Mouse (Mus musculus) monocyte, adult 2 months (primary cell): ENCODE results near the gene Sytl5.

Experiments used
- DNase-seq, 2 experiments: peaks; one replicate each; pipeline ENCODE4 v3.0.0; 2022; ENCODE audit warnings: low spot score in 2 of 2, low read depth in 1 of 2

Gene Sytl5

DNA sequence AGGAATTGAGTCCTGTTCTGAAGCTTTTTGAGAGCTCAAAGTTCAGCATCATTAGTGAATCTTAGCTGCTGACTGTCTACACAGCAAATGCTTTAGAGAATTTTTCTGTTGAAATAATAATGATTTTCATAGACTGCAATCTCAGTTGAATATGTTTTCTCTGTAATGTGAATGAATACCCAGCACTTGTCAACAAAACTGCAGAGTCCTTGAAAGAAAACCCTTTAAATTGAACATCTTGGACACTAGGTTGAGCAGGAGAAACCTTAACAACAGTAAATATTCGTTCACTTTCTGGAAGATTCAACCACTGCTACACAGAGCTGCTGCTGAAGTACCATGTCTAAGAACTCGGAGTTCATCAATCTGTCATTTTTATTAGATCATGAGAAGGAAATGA is at the start of gene Sytl5:
Gene Sytl5 (plus strand): TSS at position 301 of the 400 bp plus-strand sequence.
- no peak for DNase-seq

DNA sequence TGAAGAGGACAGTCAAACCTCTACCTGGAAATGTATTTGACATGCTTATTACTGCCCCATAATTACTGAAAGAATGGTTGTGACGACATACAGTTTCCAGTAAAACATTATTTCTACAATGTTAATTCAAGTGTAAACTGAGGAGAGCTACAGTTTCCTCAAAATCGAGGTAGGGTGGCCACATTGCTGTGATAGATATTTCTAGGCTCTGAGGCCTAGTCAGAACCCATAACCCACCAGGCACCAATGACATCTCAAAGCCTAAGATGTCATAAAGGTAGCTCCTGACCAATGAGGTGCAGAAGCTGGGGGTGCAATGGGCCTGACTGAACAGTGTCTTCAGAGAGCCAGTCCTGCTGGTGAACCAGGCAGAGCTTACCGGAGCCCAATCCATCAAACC is 38.8 kb upstream of the Sytl5 start, which contains the start of gene Hypm:
Gene Hypm (plus strand): TSS at position 301 of the 400 bp plus-strand sequence.
- no peak for DNase-seq

DNA sequence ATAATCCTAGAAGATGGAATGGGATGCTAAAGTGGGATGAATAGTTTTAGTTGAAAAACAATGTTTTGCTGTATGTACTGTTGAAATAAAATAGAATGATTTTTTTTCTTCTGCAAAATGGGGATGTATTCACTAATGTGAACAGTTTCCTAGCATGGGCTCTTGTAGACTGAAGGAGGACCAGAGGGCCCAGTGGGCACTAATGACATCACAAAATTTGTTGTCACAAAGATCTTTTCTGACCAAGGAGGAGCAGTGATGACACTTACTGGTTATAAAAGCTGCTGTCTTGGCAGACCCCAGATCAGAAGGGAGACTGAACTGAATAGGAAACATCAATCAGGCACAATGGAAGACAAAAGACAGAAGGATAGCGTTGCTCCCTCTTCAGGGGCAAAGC is 36.0 kb upstream of the Sytl5 start, which contains the start of gene H2al3:
Gene H2al3 (plus strand): TSS at position 301 of the 400 bp plus-strand sequence.
- no peak for DNase-seq

DNA sequence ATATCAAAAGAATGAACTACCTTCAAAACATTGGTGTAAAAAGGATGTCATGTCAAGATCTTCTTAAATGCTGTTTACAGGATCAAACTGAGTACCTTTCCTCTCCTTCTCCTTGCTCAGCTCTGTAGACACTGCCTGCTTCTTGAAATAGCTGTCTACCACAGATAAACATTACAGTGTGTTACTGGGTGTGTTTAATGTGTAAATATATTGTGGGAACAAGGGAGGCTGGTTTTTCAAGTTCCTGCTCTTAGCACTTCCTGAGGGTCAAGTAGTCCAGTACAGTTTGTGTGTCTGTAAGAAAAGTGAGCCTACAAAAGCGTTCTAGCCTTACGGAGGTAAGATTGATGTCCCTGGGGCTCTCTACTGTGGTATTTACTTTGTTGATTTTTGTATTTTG is 23.6 kb upstream of the Sytl5 start:
- DNase-seq = no peak

DNA sequence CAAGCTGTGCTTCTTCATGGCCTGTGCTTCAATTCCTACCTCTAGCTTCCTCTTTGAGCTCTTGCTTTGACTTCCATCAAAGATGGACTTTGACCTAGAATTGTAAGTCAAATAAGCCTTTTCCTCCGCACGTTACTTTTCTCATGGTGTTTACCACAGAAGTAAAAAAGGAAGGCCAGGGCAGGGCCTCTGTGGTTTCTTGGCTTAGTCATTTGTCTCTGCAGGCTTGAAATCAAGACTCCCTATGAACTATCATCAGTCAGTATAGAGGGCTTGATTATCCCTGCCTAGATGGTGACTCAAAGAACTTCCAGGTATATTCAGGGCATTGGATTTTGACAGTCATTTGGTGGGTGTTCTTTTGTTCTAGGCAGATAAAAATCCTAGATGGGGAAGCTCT is 9.9 kb upstream of the Sytl5 start:
- DNase-seq = no peak

DNA sequence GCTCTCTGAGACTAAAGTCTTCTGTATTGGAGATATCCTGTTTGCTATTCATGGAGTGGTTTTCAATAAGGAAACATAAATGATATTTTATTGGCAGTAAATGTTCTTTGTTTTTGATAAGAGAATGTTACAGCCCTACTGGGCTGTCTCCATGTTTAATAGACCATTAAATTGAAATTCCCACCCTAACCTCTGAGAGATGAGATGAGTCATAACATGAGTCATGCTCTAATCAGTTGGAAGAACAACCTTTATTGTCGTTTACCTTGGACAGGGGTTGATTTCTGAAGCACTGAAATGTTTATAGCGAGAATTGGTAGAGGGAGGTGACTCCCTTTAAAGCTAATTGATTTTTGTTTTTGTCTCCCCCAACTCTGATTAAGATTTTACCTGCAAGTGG is 24.1 kb downstream of the Sytl5 start:
- no peak for DNase-seq

DNA sequence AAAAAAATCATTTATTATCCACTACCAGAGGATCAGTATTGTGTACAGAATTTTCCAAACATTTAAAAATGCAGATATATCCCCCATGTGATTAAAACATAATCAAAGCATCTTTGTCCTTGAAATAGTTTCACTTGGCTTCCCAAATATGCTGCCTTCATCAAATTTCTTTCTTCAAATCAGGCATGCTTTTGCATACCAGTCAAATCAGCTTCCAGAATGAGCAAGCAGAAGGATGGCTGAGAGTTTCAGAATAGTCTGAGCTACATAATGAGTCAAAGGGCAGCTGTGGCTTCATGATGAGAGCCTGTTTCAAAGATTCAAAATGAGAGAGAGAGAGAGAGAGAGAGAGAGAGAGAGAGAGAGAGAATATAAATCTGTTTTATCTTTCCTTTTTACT is 48.4 kb downstream of the Sytl5 start:
- no peak for DNase-seq

DNA sequence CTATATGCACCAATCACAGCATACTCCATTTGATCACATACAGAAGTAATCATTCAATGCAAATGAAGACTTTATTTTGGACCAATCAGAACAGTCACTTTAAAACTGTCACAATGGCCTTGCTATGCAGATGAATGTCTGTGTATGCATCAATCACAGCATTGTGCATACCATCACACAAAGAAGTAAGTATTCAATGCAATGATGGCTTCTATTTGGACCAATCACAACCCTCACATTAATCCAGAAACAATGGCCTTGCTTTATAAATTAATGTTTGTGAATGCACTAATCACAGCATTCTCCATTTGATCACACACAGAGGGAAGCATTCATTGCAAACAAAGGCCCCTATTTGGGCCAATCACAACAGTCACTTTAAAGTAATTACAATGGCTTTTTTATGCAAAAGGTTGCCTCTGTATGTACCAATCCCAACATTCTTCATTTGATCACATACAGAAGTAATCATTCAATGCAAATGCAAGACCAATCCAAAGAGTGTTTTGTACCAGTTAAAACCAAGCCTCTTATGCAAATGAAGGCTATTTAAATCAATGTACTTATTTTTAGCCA is 98.8 kb downstream of the Sytl5 start:
- no peak for DNase-seq

DNA sequence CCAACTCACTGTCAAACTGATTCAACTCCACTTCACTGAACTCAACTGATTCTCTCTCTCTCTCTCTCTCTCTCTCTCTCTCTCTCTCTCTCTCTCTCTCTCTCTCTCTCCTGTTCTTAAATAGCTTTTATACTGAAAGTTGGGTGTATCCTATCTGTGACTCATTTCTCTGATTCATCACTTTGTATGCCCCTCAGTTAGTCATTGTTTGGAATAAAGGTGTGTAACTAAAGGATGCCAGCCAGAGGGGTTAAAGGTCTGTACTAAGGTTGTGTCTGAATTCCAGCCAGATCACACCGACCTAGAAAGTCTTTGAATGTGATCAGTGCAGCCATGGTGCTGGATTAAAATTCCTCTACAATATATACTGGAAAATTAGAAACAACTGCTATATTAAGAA is 115.3 kb downstream of the Sytl5 start:
- no peak for DNase-seq

DNA sequence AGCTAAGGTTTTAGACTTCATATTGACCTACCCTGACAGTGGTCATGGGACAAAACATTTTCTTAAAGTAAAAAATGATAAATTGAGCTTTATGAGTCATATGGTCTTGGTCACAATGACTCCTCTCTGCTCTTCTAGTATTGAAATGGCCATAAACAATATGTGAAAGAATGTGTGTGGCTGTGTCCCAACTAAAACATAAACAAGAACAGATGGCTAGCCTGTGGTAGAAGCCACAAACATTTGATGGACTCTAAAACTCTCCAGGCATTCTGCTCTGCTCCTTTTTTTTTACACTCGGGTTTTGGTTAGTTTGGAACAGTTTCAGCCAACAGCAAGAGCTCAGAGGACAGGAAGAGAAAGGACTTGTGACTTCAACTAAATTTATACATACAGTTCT is 120.5 kb downstream of the Sytl5 start:
- no peak for DNase-seq

DNA sequence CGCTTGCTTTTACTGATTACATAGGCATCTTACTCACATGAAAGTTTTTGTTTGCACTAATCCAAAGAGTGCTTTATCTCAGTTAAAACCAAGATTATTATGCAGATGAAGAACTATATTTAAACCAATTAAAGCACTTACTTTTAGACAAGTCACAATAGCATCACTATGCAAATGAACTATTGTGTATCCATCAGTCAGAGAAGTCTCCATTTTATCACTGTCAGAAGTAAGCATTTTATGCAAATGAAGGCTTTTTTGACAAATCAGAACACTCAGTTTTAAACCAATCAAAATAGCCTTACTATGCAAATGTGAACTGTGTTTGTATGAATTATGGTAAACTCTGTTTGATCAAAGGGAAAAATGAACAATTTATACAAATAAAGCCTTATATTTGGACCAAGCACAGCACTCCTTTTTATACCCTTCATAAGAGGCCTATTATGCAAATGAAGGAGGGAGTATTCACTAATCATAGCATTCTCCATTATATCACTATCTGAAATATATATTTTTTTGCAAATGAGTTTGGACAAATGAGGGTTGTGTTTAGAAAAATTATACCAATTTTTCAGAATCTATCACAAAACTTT is 122.4 kb downstream of the Sytl5 start:
- no peak for DNase-seq

DNA sequence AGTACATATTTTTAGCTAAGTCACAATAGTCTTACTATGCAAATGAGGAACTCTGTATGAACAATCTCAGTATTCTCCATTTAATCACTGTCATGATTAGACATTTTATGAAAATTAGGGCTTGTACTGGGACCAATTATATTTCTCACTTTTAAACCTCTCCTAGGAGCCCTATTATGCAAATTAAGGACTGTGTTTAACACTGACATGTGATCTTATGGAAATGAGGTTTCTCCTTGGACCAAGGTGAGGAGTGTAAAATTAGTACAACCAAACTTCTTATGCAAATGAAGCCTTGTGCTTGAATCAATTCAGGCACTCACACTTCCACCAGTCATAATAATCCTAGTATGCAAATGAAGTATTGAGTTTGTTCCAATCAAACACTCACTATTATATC is 124.8 kb downstream of the Sytl5 start:
- DNase-seq = no peak

DNA sequence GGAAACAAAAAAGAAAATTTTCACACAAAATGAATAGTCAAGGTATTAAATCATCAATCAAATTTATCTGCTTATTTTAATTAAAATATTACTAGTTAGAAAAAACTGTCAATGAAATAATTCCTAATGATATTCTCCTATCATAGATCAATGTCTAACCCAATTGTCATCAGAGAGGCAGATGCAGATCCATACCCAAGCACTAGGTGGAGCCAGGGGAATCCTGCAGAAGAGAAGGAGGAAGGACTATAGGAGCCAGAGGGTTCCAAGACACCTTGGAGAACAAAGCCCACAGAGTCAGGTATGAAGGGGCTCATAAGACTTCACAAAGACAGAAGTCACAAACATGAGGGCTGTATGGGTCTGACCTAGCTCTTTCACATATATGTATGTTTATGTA is 149.2 kb downstream of the Sytl5 start:
- no peak for DNase-seq
